Mouse (Mus musculus): Measurements from ENCODE around the gene Gba. TPM values are rescaled to one million over a fixed set of nuclear protein-coding genes. Genes with fewer than 3 reads are reported as not detected.

Gene Gba
- polyA plus RNA-seq, 1 experiment from 2014 or later = 46.5 TPM

- Histone ChIP-seq H3K9me3 (ENCODE audit: control insufficient read depth, low read length) (no peaks in the 10 kb centered on the region), H3K9ac (ENCODE audit: low read length) (peak overlapping the region; percentile 71), H3K4me3 (ENCODE audit: low read depth, low read length) (peak overlapping the region; percentile 76), H3K36me3 (ENCODE audit: control insufficient read depth, insufficient read depth, low read length) (peaks cover 29% of the 10 kb centered on the region), H3K27ac (ENCODE audit: low read depth, low read length) (peak overlapping the region; percentile 15; the same call in 1 of the 2 replicates), H3K27me3 (ENCODE audit: control insufficient read depth, insufficient read depth, low read length) (no peaks in the 10 kb centered on the region), H3K4me1 (ENCODE audit: control insufficient read depth, insufficient read depth, low read length) (peaks cover 9% of the 10 kb centered on the region), H3K4me2 (ENCODE audit: low read depth) (peak overlapping the region; percentile 99)
- 12% methylated on average over 6 of the region's 6 CpGs for WGBS
- no peak for DNase-seq (ENCODE audit: low spot score)
- no peak for ATAC-seq (ENCODE audit: insufficient read depth, low FRiP score, low TSS enrichment)
Observed at GRCm38 (mm10) chr3:89178107-89178385, 24.7 kb upstream of the Gba start.

GRCm38 (mm10) chr3:89179056-89179455, 23.7 kb upstream of the Gba start:
- Histone ChIP-seq H3K36me3 (ENCODE audit: control insufficient read depth, insufficient read depth, low read length) (peaks cover 22% of the 10 kb centered on the region), H3K27me3 (ENCODE audit: control insufficient read depth, insufficient read depth, low read length) (no peaks in the 10 kb centered on the region), H3K9me3 (ENCODE audit: control insufficient read depth, low read length) (no peaks in the 10 kb centered on the region), H3K4me3 (ENCODE audit: low read depth, low read length) (no peak overlapping the region), H3K9ac (ENCODE audit: low read length) (no peak overlapping the region), H3K27ac (ENCODE audit: low read depth, low read length) (no peak overlapping the region), H3K4me1 (ENCODE audit: control insufficient read depth, insufficient read depth, low read length) (peaks cover 16% of the 10 kb centered on the region), H3K4me2 (ENCODE audit: low read depth) (no peak overlapping the region)
- ATAC-seq (ENCODE audit: insufficient read depth, low FRiP score, low TSS enrichment) (no peak), DNase-seq (ENCODE audit: low spot score) (no peak)
- WGBS = 91% methylated on average over 11 of the region's 11 CpGs

GRCm38 (mm10) chr3:89181749-89182500, 20.8 kb upstream of the Gba start:
- H3K4me1 ChIP-seq (ENCODE audit: control insufficient read depth, insufficient read depth, low read length) = peaks cover 24% of the 10 kb centered on the region
- H3K27ac ChIP-seq (ENCODE audit: low read depth, low read length) = no peak overlapping the region
- no peak overlapping the region for H3K4me2 ChIP-seq (ENCODE audit: low read depth)
- no peaks in the 10 kb centered on the region for H3K27me3 ChIP-seq (ENCODE audit: control insufficient read depth, insufficient read depth, low read length)
- DNase-seq (ENCODE audit: low spot score) (no peak), ATAC-seq (ENCODE audit: insufficient read depth, low FRiP score, low TSS enrichment) (no peak)
- H3K36me3 ChIP-seq (ENCODE audit: control insufficient read depth, insufficient read depth, low read length) = peaks cover 12% of the 10 kb centered on the region
- no peak overlapping the region for H3K9ac ChIP-seq (ENCODE audit: low read length)
- no peak overlapping the region for H3K4me3 ChIP-seq (ENCODE audit: low read depth, low read length)
- 92% methylated on average over 27 of the region's 27 CpGs for WGBS
- H3K9me3 ChIP-seq (ENCODE audit: control insufficient read depth, low read length) = no peaks in the 10 kb centered on the region

- peaks cover 14% of the 10 kb centered on the region for H3K36me3 ChIP-seq (ENCODE audit: control insufficient read depth, insufficient read depth, low read length)
- H3K9me3 ChIP-seq (ENCODE audit: control insufficient read depth, low read length) = no peaks in the 10 kb centered on the region
- H3K4me3 ChIP-seq (ENCODE audit: low read depth, low read length) = peak overlapping the region; percentile 59
- DNase-seq (ENCODE audit: low spot score) (no peak), ATAC-seq (ENCODE audit: insufficient read depth, low FRiP score, low TSS enrichment) (peak; percentile 8; the same call in 1 of the 2 replicates)
- peak overlapping the region; percentile 96 for H3K4me2 ChIP-seq (ENCODE audit: low read depth)
- no peaks in the 10 kb centered on the region for H3K27me3 ChIP-seq (ENCODE audit: control insufficient read depth, insufficient read depth, low read length)
- peaks cover 24% of the 10 kb centered on the region for H3K4me1 ChIP-seq (ENCODE audit: control insufficient read depth, insufficient read depth, low read length)
- H3K27ac ChIP-seq (ENCODE audit: low read depth, low read length) = no peak overlapping the region
- H3K9ac ChIP-seq (ENCODE audit: low read length) = no peak overlapping the region
- WGBS = 48% methylated on average over 7 of the region's 7 CpGs
Observed at GRCm38 (mm10) chr3:89182531-89183057, 20.1 kb upstream of the Gba start.

- peak; percentile 88 for ATAC-seq (ENCODE audit: insufficient read depth, low FRiP score, low TSS enrichment)
- Histone ChIP-seq H3K9me3 (ENCODE audit: control insufficient read depth, low read length) (no peaks in the 10 kb centered on the region), H3K9ac (ENCODE audit: low read length) (peak within 1 kb of the TSS; percentile 85), H3K4me3 (ENCODE audit: low read depth, low read length) (peak within 1 kb of the TSS; percentile 59), H3K27me3 (ENCODE audit: control insufficient read depth, insufficient read depth, low read length) (no peaks in the 10 kb centered on the region), H3K36me3 (ENCODE audit: control insufficient read depth, insufficient read depth, low read length) (peaks cover 14% of the 10 kb centered on the region), H3K4me2 (ENCODE audit: low read depth) (peak within 1 kb of the TSS; percentile 96), H3K4me1 (ENCODE audit: control insufficient read depth, insufficient read depth, low read length) (peaks cover 20% of the 10 kb centered on the region), H3K27ac (ENCODE audit: low read depth, low read length) (peak within 1 kb of the TSS; percentile 75)
- peak; percentile 90 for DNase-seq (ENCODE audit: low spot score)
- WGBS = 5% methylated on average over 39 of the region's 39 CpGs
Observed at GRCm38 (mm10) chr3:89183058-89183958, 19.4 kb upstream of the Gba start, which contains the start of gene Fam189b. Gene Fam189b (plus strand): TSS chr3:89183143.

GRCm38 (mm10) chr3:89183959-89184315, 18.8 kb upstream of the Gba start:
- DNase-seq (ENCODE audit: low spot score) (no peak), ATAC-seq (ENCODE audit: insufficient read depth, low FRiP score, low TSS enrichment) (no peak)
- WGBS = 77% methylated on average over 6 of the region's 6 CpGs
- Histone ChIP-seq H3K9ac (ENCODE audit: low read length) (peak overlapping the region; percentile 85), H3K27ac (ENCODE audit: low read depth, low read length) (peak overlapping the region; percentile 75; the same call in 1 of the 2 replicates), H3K27me3 (ENCODE audit: control insufficient read depth, insufficient read depth, low read length) (no peaks in the 10 kb centered on the region), H3K4me3 (ENCODE audit: low read depth, low read length) (peak overlapping the region; percentile 59), H3K9me3 (ENCODE audit: control insufficient read depth, low read length) (no peaks in the 10 kb centered on the region), H3K4me2 (ENCODE audit: low read depth) (peak overlapping the region; percentile 96), H3K4me1 (ENCODE audit: control insufficient read depth, insufficient read depth, low read length) (peaks cover 16% of the 10 kb centered on the region; the same call in 1 of the 2 replicates), H3K36me3 (ENCODE audit: control insufficient read depth, insufficient read depth, low read length) (peaks cover 14% of the 10 kb centered on the region)

GRCm38 (mm10) chr3:89187197-89187596, 15.5 kb upstream of the Gba start:
- H3K4me1 ChIP-seq (ENCODE audit: control insufficient read depth, insufficient read depth, low read length) = peaks cover 16% of the 10 kb centered on the region; the same call in 1 of the 2 replicates
- no peaks in the 10 kb centered on the region for H3K9me3 ChIP-seq (ENCODE audit: control insufficient read depth, low read length)
- no peak overlapping the region for H3K9ac ChIP-seq (ENCODE audit: low read length)
- no peak overlapping the region for H3K27ac ChIP-seq (ENCODE audit: low read depth, low read length)
- DNase-seq (ENCODE audit: low spot score) = no peak
- peaks cover 2% of the 10 kb centered on the region; the same call in 1 of the 2 replicates for H3K36me3 ChIP-seq (ENCODE audit: control insufficient read depth, insufficient read depth, low read length)
- H3K4me3 ChIP-seq (ENCODE audit: low read depth, low read length) = 0 out of 2 replicates have a peak overlapping the region, but pooled peaks have one; percentile 1
- WGBS = 42% methylated on average over 23 of the region's 23 CpGs
- ATAC-seq (ENCODE audit: insufficient read depth, low FRiP score, low TSS enrichment) = no peak
- no peaks in the 10 kb centered on the region for H3K27me3 ChIP-seq (ENCODE audit: control insufficient read depth, insufficient read depth, low read length)
- no peak overlapping the region for H3K4me2 ChIP-seq (ENCODE audit: low read depth)

GRCm38 (mm10) chr3:89187690-89188477, 14.8 kb upstream of the Gba start:
- H3K4me1 ChIP-seq (ENCODE audit: control insufficient read depth, insufficient read depth, low read length) = peaks cover 16% of the 10 kb centered on the region; the same call in 1 of the 2 replicates
- WGBS = 80% methylated on average over 18 of the region's 18 CpGs
- no peak overlapping the region for H3K27ac ChIP-seq (ENCODE audit: low read depth, low read length)
- ATAC-seq (ENCODE audit: insufficient read depth, low FRiP score, low TSS enrichment) (no peak), DNase-seq (ENCODE audit: low spot score) (no peak)
- no peak overlapping the region for H3K4me3 ChIP-seq (ENCODE audit: low read depth, low read length)
- H3K4me2 ChIP-seq (ENCODE audit: low read depth) = no peak overlapping the region
- no peaks in the 10 kb centered on the region for H3K27me3 ChIP-seq (ENCODE audit: control insufficient read depth, insufficient read depth, low read length)
- H3K9ac ChIP-seq (ENCODE audit: low read length) = no peak overlapping the region
- H3K36me3 ChIP-seq (ENCODE audit: control insufficient read depth, insufficient read depth, low read length) = peaks cover 2% of the 10 kb centered on the region; the same call in 1 of the 2 replicates
- H3K9me3 ChIP-seq (ENCODE audit: control insufficient read depth, low read length) = no peaks in the 10 kb centered on the region

Data from neural tube, embryonic 11.5 days (tissue).